Mouse (Mus musculus) spleen, postnatal 4 days (tissue): ENCODE data around the gene Slc4a1.
A peak's percentile ranks its signal among the peaks of the same experiment; 100 is the strongest.

Experiments
- DNase-seq, 2 experiments: peaks; one replicate each; pipeline ENCODE4 v3.0.0; 2022; ENCODE audit warnings: low spot score in 2 of 2

The Slc4a1 gene

DNA sequence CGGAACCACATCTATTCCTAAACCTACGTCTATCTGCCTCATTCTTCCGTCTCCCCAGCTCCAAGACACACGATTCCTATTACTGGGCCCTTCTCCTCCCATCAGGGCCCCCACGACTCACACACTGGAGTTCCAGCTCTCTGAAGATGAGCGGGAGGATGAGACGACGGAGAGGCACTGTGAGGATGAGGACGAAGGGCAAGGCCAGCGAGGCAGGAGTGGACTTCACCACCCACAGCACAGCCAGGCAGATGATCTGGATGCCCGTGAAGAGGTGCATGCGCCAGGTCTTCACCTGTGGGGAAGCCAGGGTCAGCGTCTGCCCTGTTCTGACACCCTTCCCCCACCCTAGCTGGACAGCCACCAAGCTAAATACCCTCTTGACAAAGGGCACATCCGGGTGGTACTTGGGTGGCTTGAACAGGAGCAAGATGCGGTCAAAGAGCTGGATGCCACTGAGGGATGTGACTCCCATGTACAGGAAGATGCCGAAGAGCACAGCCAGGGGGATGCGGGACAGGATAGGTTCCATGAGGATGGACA lies 15.0 kb downstream of the Slc4a1 start:
- DNase-seq: peak; percentile 18 to 69

DNA sequence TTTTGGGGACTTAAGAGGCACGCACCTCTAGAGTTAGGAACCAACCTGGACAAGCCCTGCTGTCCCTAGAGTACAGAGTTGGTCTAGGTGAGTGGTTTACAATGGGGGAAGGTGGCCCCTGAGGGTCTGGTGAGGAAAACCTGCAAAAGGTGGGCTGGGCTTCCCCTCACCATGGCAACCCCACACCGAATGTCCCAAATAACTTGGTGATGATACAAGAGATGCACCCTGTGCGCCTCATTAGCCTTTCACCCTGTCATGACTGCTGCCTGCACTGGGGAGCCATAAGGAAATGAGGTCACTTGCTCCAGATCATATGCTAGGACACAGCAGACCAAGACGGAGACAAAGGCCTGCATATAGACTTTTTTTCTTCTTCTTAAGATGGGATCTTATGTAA lies 15.6 kb downstream of the Slc4a1 start:
- DNase-seq: peak in 1 of 2 experiments; percentile 60

DNA sequence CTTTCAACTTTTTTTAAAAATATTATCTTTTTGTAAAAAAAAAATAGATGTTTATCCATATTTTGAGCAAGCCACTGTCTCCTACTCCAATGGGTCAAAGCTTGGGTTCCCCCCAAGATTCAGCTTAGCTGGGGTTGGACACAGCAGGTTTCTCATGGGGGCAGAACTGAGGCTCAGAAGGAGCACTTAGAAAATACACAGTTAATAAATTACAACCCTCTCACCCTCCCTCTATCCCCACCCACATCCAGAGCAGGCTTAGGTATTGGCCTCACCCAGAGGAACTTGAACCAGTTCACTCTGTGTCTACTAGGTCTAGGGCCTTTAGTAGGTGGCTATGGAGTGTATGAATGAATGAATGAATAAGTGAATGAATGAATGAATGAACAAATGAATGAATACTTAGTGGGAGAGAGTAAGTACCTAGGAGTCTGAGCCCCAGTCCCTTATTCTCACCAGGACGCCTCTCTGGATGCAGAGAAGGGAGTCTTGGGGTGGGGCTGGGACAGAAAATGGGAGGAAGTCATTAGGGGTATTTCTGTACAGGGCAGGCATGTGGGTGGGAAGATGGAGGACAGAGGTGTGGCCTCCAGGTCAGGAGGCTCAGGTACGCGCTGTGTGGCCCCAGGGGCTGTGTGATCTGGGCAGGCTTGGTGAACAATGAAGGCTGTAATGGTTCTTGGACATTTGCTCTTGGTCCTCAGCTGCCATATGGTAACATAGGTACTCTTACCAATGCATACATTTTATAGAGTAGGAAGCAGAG lies 16.6 kb downstream of the Slc4a1 start:
- DNase-seq: peak in 1 of 2 experiments; percentile 61

DNA sequence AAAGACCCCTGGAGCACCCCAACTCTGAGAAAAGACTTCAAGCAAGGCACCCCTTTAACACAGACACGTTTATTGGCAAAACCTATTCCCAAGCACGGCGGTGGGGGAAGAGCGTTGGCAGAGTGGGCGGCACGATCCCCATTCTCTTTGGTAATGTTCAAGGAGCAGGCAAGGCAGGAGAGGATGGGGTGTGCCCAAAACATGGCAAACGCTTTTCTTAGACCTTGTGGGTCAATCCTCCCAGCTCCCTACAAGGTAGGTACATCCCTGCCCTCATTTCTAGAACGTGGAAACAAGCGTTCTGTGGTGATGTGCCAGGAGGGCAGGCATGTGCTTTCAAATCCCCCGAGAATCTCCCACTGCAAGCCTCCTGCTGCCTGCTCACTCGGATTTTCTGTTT lies 17.2 kb downstream of the Slc4a1 start:
- DNase-seq: peak; percentile 27 to 75

DNA sequence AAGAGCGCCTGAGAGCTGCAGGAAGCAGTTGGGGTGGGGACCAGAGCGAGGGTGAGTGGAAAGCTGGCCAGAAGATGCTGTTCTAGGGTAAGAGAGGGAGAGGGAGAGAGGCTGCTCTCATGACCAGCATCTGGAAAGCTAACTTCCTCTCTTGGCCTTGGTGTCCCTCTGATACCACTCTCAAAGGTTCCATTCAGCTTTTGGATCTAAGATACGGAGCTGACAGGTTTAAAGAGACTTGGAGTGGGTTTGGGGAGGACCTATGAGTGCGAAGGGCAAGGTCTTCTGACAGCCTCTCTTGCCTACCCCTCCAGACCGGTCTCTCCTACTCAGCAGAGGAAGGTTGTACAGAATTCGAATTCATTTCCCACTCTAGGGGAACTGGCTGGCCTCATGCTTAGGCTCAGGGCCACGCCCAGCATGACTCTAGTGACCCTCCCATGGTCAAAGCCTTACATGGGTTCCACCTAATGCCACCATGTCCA lies 17.9 kb downstream of the Slc4a1 start:
- DNase-seq: peak; percentile 61 to 82

DNA sequence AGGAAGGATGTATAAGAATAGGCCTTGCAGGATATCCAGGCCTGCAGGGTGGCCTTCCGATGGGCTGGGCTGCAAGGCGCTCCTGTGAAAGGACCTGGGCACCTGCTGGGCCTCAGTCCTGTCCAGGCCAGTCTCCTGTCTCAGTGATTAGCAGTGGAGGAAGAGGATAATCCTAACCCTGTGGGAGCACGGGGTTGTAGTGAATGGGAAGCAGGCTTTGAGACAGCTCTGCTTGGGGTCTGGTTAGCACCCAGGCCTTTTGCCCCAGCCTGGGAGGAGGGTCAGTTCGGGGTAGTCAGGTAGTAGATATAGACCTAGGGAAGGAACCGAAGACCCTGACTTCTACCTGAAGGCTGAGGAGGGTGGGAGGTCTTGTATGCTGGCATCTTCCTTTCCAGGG lies 18.3 kb downstream of the Slc4a1 start:
- DNase-seq: peak in 1 of 2 experiments; percentile 56

DNA sequence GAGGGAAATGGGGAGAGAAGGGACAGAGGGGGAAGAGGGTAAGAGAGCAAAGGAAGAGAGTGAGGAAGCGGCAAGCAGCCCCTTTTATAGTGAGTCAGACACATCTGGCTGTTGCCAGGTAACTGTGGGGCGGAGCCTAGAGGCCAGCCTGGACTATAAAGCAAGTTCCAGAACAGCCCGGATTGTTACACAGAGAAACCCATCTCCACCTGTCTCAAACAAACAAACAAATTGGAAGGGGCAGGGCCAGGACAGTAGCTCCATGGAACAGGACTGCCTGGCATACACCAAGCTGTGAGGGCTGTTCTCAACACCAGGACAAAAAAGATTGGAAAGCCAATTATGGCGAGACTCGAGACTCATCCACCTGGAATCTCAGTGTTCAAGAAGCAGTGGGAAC lies 19.1 kb downstream of the Slc4a1 start:
- peak; percentile 21 to 64 for DNase-seq

DNA sequence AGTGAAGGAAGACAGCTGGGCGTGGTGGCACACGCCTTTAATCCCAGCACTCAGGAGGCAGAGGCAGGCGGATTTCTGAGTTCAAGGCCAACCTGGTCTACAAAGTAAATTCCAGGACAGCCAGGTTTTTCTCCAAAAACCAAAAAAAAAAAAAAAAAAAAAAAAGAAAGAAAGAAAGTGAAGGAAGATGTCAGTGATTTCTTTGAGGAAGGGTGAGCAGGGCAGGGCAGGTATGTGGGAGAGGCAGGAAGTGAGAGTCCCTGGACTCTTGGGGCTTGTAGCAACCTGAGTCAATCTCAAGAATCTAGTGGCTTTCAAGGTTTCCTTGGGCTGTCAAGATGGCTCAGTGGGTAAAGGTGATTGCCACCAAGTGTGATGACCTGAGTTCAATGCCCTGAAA lies 21.5 kb downstream of the Slc4a1 start:
- DNase-seq: no peak

DNA sequence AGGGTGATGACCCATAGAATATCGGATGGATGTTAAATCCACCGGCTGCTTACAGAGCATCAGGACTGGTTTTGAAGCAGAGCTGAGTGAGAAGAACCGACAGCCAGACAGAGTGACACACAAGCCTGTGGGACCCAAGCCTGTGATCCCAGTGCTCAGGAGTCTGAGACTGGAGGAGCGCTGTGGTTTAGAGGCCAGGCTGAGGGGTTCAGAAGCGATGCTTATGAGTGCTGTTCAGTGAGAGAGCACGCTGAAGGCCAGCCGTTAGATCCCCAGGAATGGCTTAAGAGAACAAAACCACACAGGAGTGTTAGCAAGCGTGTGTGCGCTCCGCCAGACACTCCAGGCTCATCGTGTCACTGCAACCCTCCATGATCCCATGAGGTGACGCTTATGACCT lies 23.3 kb downstream of the Slc4a1 start:
- peak in 1 of 2 experiments; percentile 54 for DNase-seq

DNA sequence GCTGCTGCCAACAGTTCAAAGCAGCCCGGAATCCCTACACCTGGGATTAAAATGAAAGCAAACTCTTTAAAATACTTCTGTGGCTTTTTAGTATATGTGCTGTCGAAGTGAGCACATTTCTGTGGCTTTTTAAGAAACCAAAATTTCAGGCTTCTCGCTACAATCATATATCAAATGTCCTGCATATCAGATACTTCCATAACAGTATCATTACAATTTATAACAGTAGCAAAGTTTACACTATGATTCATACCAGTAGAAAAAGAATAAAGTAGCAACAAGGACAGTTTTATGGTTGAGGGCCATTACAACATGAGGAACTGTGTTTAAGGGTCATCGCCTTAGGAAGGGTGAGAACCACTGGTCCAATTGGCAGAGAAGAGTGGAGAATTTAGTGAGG lies 24.9 kb downstream of the Slc4a1 start:
- DNase-seq: no peak

DNA sequence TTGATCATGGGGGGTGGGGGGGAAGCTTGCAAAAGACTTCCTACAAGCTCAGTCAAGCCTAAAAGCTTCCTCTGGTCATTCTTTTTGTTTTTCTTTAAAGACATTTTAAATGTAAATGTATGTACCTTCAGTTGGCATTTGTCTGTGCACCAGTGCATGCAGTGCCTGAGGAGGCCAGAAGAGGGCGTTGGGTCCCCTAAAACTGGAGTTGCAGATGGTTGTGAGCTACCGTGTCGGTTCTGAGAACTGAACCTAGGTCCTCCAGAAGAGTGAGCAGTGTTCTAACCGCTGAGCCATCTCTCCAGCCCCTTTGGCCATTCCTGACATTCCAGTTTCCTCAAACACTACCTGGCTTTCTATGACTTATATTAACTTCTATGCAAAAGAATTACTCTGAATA lies 26.4 kb downstream of the Slc4a1 start:
- peak; percentile 22 to 64 for DNase-seq

DNA sequence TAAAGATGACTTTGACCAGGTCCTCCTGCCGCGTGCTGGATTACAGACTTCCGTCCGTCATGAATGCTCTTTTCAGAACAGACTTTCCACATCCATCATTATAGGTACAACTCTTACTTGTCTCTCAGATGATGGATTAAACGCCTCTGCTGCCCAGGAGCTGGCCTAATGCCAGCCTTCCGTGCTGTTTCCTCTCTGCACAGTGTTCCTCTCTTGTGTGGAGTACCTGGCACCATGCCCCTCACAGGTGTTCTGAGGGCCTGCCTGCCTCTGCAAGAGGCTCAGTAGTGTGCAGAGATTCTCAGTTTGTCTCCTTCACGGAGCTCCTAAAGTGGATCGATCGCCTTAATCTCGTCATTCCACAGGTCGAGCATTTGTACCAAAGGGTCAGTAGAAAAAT lies 26.8 kb downstream of the Slc4a1 start:
- DNase-seq: no peak

DNA sequence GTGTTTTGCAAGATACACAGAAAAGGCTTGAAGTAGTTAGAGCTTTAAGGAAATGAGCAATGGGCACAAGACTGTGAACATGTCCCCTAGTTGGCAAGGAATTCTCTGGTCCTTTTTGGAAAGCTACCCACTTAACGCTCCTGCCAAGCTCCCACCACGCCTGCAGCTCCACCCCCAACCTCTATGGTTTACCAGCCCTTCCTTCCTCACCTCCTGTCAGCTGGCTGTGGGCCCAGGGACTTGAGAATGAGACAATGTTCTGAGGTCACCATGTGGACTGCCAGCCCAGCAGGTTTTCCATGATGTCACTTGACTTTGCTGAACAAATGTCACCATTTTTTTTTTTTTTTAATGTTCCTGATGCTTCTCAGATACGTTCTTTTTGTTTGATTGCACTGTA lies 27.4 kb downstream of the Slc4a1 start:
- no peak for DNase-seq

DNA sequence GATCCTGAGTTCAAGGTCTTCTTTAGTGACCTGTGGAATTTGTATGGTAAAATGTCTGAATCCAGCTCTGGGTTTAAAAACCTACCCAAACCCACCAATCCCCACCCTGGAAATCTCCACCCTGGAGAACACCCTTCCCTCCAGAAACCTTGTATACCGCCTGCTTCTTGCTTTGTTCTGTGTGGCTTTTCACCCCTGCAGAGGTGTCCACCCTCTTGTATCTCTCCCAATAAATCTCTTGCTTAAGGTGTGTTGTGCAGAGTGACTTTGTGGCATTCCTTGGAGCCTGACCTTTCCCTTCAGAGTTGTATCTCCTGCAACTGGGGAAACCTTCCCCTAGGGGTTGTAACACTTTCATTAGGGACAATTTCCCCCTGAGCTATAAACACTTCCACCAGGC lies 28.1 kb downstream of the Slc4a1 start:
- DNase-seq: no peak

DNA sequence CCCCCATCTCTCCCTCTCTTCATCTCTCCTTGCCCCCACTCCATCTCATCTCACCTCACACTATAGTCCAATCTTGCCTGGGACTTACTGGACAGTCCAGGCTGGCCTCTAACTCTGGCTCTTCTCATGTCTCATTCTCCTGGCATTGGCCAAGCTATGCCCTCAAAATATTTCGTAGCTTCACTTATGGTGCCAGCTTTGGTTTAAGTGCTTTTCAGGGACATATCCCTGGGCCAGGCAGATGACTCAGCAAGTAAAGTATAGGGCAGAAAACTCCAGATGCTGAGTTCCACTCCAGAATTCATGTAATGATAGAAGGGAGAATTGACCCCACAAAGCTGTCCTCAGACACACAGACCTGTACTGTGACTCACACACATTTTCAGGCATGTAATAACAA lies 29.8 kb downstream of the Slc4a1 start:
- no peak for DNase-seq

DNA sequence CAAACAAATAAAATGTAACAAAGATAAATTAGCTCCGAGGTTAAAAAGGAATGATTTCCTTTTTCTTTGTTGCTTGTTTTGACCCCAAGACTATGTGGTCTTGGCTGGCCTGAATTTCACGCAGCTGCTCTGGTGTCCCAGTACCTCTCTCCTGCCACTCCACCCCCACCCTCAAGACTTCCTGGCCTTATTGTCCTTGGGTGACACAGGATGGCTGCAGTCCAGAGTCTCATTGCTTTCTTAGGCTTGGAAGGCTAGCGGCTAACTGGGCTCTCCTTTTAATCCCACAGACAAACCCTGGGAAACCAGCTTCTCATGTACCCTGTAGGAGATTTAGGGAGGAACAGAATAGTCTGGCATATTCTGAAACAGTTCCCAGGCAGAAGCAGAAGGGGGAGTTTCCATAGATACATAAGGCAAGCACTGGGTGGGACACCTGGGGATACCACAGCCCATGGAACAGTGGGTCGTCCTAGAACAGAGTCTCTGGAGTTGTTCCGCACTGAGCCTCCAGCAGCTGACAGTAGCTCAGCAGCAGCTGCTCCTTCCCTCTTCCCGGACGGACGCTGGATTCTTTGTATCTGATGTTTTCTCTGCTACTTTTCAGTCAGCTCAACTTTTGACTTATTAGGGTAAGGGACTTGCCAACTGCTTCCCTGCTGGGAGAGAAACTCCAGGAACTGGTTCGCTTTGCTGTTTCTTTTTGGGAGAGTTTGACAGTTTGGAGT lies 30.9 kb downstream of the Slc4a1 start:
- DNase-seq: no peak

DNA sequence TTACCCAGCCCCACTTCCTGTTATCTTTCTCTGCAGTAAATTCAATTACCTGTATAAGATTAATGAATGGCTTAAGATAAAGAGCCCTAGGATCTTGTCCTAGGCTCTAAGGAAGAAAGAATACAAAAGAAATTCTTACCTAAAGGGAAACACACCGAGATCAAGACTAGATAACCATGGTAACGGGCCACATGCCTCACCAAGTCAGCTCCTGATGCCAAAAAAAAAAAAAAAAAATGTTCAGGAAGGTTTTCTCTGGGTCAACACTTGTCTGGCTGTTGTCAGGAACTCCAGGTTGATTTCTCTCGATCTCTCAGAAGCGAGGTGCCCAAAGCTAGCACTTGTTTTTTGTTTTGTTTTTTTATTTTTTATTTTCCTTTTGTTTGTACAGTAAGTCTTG lies 32.0 kb downstream of the Slc4a1 start:
- DNase-seq: no peak

DNA sequence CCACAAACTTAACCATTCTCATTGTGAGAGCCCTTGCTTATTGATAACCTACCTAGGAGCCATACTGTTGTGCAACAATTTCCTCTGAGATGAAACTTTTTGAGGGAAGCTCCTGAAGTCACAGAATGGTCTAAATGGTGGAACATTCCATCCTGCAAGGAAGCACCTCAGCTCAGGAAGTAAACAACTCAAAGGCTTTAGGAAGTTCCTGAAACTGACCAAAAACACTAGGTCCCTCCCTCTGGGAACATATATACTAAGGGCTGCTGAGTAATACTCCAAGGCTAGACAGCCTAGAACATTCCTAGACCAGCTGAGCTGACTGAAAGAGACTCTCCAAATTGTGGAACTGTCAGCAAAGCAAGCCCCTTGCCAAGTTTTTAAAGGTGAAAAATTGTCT lies 32.9 kb downstream of the Slc4a1 start:
- no peak for DNase-seq

DNA sequence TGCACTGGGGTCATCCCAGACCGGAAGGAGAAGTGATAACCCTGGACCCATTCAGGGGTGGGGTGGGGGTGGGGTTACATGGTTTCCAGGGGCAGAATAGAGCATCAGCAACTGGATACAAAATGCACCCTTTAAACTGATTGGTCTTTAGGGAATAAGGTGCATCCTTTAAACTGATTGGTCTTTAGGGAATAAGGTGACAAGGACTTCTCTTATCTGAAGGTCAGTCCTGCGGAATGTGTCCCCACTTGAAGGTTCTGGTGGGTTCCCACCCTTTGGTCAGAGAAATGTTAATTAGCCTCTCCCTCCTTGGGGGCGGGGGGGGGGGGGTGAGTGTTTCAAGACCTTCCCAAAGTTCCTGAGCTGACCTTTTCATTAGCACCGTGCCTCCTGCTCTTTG lies 34.2 kb downstream of the Slc4a1 start:
- DNase-seq: no peak

DNA sequence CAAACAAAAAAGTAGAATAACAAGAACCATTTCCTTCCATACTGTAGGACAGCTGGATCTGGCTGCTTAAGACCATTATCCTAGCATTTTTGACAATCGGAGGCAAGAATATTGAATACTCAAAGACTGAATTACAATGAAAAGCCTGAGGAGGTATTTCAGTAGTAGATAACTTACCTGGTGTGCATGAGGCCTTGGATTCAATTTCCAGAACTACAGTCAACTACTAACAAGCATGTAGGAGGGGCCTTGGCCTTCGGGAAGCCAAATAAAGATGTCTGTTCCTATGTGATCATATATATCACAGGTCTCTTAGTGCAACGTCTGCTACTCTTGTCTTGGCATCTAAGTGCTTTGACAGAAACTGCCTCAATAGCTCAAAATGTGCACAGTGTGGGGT lies 36.0 kb downstream of the Slc4a1 start:
- no peak for DNase-seq

DNA sequence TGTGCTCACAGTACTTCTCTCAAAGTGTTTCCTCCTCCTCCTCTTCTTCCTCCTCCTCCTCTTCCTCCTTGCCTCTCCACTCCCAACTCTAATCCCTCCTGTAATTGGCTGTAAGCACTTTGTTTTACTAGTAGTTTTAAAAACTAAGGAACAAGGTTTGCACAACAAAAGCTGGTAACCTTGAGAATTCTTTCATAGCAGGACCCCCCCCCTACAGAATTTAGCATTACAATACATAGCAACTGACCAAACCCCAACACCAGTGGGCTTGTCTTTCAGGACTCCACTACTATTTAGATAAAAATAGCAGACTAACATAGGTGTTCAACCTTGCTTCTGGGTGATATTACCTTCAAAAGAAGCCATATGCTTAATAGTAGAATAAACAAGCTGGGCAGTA lies 36.5 kb downstream of the Slc4a1 start:
- no peak for DNase-seq

DNA sequence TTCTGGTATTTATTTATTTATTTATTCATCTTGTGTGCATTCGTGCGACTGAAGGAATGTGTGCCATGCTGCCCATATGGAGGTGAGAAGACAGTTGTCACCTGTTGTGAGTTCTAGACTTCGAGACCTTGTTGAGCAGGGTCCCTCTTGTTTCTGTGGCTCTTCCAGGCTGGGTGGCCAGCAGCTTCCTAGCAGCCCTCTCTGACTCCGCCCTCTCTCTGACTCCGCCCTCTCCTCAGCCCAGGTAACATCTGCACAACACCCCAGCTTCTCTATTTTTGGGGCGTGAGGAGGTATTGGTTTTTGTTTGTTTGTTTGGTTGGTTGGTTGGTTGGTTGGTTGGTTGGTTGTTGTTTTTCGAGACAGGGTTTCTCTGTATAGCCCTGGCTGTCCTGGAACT lies 38.2 kb downstream of the Slc4a1 start:
- DNase-seq: no peak

DNA sequence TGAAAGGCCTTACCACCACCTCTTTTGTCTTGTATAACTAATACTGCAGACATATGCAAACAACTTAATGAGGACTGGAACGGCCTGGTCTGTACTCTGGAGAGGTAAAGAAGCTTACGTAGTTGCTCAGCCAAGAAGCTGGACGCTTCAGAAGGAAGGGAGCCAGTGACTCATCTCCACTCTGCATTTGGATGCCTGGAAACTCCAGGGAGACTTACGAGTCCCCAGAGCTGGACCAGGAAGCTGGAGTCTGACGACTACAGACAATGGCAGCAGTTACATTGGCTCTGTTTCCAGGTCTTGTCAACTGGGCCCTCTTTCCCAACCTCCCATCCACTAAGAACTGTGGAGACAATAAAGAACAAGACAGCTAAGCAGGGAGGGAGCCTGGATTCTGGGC lies 38.8 kb downstream of the Slc4a1 start:
- no peak for DNase-seq
